Mouse (Mus musculus): ENCODE results near the gene Reg2.
"Not testable (repeated sequence)": the region's sequence is repeated elsewhere in the genome, so short reads cannot be mapped to it uniquely, and the experiment has no call there.

Gene Reg2

DNA sequence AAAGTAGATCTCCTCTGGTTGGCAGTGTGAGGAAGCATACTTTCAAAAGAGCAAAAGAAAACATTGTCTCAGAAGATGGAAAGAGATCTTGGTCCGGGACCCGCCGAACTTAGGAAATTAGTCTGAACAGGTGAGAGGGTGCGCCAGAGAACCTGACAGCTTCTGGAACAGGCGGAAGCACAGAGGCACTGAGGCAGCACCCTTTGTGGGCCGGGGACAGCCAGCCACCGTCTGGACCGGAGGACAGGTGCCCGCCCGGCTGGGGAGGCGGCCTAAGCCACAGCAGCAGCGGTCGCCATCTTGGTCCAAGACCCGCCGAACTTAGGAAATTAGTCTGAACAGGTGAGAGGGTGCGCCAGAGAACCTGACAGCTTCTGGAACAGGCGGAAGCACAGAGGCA, at the start of gene Reg2:
Reg2 (plus strand) TSS at position 301 of the 400 bp plus-strand sequence.
- not testable (repeated sequence) for DNase-seq (ENCODE audit: low read depth)

DNA sequence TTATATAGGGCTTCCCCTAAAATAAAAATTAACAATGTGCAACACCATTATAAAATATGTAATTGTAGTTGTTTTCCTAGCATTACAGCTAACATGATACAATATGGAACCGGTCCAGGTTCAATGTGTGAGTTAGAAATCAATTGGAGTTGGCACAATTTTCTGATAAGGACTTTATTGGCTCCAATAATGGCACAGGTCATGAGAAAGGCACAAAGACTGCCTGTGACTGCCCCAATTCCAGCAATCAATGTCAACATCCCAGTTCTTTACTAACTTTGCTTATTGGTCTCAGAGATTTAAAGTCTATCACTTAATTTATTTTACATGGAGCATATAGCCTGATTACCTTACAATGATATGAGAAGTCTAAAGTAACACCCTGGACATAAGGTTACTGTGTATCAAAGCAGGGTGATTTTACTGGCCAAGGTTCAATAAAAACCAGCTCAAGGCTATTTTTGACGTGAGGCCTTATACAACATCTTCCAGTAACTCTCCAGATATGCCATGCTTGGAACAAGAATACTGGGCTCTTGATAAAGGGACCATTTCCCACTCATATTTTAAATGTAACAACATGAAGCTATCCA, 33.4 kb upstream of the Reg2 start:
- DNase-seq (ENCODE audit: low read depth): no peak

DNA sequence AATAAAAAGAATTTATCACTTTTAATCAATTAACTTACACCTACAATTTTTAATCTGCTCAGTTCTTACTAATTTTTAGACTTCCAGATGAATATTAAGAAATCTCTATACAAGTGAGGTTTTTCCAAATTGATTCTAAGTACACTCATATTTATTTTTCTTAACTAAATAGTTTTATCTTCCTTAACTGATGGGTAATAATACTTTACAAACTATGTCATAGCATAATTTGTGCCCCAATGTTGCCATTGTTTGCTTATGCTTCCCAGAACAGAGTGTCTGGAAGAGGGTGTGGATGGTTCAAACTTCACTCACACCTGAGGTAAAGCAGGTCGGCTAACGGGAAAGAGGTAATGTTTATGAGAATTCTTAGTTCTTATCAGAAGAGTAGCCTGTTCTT, 25.1 kb upstream of the Reg2 start, which contains the start of gene Reg3b:
Reg3b (plus strand) TSS at position 301 of the 400 bp plus-strand sequence.
- no peak for DNase-seq (ENCODE audit: low read depth)

DNA sequence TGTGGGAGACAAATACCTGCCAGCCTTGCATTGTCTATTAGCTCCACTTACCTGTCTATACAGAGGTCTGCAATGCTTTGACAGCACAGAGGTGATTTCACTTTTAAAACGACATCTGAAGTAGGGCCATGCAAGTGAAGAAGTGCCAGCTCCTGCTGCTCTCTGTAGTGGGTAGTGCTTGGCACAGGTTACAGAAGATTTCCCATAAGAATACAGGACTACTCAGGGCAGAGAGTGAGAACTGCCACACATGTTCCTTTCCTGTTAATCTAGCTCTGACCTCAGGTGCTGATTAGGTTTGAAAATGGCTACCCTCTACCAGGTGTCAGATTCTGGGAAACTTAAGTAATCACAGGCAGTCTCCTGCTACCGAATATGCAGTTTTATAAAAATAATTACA, 16.7 kb upstream of the Reg2 start, which contains the start of gene Reg3d:
Reg3d (minus strand) TSS at position 101 of the 400 bp plus-strand sequence.
- DNase-seq (ENCODE audit: low read depth): no peak

DNA sequence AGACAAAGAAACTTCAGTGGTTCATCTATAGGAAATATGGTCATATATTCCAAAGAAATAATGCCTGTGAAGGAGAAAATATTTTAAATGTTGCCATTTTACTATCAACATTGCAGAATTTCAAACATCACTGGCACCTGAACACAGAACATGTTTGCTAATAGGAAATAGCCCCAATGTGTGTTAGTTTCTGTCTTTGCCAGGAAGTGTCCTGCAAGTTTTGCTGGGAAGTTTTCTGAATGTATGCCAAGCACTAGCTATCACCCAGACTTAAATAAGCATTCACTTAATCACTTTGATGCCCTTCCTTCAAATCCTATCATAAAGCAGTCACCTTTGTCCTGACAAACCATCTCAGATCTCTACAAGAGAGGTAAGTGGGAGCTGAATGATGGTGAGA, 15.0 kb upstream of the Reg2 start, which contains the start of gene Reg3a:
Reg3a (plus strand) TSS at position 301 of the 400 bp plus-strand sequence.
- no peak for DNase-seq (ENCODE audit: low read depth)

DNA sequence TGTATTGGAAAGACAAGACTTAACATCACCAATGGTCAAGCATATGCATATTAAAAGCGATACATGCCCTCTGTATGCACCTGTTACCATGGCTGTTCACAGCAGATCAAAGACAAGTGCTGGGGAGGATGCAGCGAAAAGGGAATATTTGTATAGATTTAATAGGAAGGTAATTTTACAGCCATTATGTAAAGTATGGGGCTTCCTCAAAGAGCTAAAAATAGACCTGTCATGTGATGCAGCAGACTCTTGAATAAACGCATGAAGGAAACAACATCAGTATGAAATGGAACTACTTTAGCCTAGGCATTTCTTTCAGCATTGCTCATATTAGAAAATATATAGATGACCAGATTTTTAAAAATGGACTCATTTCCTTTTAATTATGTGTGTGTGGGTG, 9.8 kb upstream of the Reg2 start:
- DNase-seq (ENCODE audit: low read depth): no peak

DNA sequence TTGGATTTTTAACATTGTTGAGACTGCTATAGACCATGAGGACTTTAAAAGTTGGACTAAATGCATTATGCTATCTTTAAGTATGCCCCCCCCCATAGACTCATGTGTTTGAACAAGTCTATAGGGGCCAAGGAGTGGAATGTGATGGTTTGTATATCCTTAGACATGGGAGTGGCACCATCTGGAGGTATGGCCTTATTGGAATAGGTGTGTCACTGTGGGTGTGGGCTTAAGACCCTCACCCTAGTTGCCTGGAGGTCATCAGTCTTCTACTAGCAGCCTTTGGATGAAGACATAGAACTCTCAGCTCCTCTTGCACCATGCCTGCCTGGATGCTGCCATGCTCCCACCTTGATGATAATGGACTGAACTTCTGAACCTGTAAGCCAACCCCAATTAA, 27.0 kb downstream of the Reg2 start, which contains the start of gene Reg1:
Reg1 (plus strand) TSS at position 301 of the 400 bp plus-strand sequence.
- DNase-seq (ENCODE audit: low read depth): not testable (repeated sequence)

DNA sequence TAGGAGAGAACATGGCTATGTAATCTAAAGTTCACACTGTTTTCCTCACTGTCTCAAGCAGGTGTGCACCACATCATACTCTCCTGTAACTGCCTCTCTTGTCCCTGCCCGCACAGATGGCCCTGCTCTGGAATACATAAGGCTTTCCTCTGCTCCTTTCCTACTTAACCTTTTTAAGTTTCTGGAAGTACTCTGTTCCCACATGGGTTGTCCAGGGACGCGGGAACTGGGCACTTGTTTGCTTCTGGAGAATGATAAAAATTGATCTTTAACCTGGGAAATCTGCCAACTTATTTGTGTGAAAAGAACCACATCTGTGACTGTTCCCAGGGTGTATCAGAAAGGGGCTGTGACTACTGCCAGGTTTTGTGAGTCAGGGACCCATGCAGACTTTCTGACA, 30.1 kb downstream of the Reg2 start:
- no peak for DNase-seq (ENCODE audit: low read depth)

DNA sequence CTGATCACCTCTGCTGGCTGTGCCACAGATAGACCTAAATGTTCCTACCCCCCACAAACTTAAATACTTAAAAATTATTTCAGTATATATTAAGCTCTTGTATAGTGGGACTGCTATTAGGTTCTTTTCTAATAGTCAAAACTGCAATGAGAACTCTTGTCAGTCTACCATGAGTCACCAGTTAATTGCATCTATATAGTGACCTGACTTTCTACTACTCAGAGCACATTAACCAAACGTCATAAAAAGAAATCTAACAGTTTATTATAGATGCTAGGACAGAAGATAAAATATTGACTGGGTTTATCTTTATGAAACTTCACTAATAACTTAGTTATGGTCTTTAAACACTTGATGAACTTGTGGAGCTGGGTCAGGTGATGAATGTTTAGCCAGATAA, 51.8 kb downstream of the Reg2 start:
- no peak for DNase-seq (ENCODE audit: low read depth)

DNA sequence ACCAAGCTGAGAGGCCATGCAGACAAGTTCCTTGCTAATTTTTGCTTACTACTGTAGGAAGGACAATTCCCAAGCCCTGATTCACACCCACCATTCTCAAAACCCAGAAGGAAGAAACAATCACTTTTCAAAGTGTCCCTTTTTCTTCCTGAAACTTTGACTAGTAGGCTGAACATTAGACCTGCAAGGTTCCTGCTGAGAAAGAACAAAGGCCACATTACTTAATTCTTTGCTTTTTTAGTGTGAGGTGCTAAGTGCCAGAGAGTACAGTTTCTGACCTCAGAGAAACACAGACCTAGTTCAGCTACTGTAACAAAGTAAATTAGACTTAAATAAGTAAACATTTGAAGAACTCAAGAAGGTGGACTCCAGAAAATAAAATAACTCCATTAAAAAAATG, 53.0 kb downstream of the Reg2 start:
- no peak for DNase-seq (ENCODE audit: low read depth)

DNA sequence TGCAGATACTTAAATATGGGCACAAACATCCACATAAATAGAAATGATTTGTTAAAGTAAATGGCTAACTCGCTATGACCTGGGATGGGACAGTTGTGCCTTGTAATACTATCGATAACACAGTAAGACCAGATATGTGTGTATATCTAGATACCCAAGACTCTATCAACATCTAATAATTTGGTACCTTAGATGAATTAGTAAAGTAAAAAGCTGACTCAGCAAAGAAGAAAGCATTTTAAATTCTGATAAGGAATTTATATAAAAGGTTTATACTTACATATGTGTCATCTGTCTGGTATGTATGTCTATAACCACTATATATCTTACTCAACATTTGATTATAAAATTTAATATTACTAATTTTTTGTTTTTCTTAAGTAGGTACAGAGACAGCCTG, 57.4 kb downstream of the Reg2 start:
- no peak for DNase-seq (ENCODE audit: low read depth)
